ENCODE assay signal across 27 mouse cellular contexts in the genomic region with DNA sequence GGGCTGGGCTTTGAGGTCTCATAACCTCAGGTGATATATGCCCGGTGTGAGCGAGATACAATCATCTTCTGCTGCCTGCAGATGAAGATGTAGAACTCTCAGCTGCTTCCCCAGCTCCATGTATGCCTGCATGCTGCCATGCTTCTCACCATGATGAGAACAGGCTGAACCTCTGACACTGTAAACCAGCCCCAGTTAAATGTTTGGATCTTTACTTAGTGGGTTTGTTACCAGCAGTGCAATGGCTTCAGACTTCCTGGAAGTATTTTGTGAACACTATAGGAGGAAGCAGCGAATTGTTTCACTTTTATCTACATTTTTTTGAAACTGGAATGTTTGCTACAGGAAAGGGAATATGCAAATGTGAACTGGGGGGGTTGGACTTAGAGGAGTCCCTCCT. TPM values are rescaled to one million over a fixed set of nuclear protein-coding genes. Genes with fewer than 3 reads are reported as not detected.
"Had no signal": no experiment of that assay in that cellular context is flagged by ENCODE, and none has a peak within 500 bp of the region (broad histone marks: within the 10 kb centered on the region; RNA-seq: fewer than 3 reads in every experiment).

No protein-coding gene starts in this region.

- H3K4me1 ChIP-seq: hindbrain, embryonic 10.5 days; hindbrain, embryonic 12.5 days; limb, embryonic 13.5 days; limb, embryonic 15.5 days; liver, embryonic 12.5 days had no signal

- H3K27ac ChIP-seq: gastrocnemius, adult 2 months; heart, adult 2 months; heart, embryonic 13.5 days; heart, embryonic 15.5 days; hindbrain, embryonic 10.5 days; hindbrain, embryonic 12.5 days; hindbrain, embryonic 14.5 days; limb, embryonic 13.5 days; limb, embryonic 15.5 days; liver, embryonic 12.5 days; liver, embryonic 14.5 days had no signal

- H3K4me2 ChIP-seq: heart, embryonic 11.5 days; heart, embryonic 13.5 days; heart, embryonic 15.5 days; hindbrain, embryonic 12.5 days; hindbrain, embryonic 14.5 days; limb, embryonic 13.5 days; limb, embryonic 15.5 days; liver, embryonic 12.5 days had no signal

- H3K4me3 ChIP-seq: gastrocnemius, adult 2 months; heart, adult 2 months; heart, embryonic 13.5 days; heart, embryonic 15.5 days; hindbrain, embryonic 10.5 days; hindbrain, embryonic 12.5 days; layer of hippocampus, adult 2 months; limb, embryonic 13.5 days; limb, embryonic 15.5 days; liver, embryonic 12.5 days had no signal

- ATAC-seq: hindbrain, embryonic 16.5 days; intestine, postnatal 0 days; liver, embryonic 12.5 days had no signal

- H3K27me3 ChIP-seq: heart, embryonic 13.5 days; heart, embryonic 15.5 days; hindbrain, embryonic 12.5 days; limb, embryonic 13.5 days; limb, embryonic 15.5 days; liver, embryonic 12.5 days had no signal

- H3K9me3 ChIP-seq: heart, embryonic 15.5 days; limb, embryonic 15.5 days; liver, embryonic 12.5 days had no signal

- DNase-seq: gastrocnemius, adult 2 months; gastrocnemius, postnatal 10 days; gastrocnemius, postnatal 25 days; heart, adult 2 months; heart, postnatal 14 days; heart, postnatal 4 days; kidney, adult 18-20 months; kidney, adult 8-10 months; kidney, postnatal 10 days; kidney, postnatal 25 days; kidney, postnatal 4 days; layer of hippocampus, postnatal 36 days; left cerebral cortex, postnatal 4 days had no signal

- H3K9ac ChIP-seq: heart, embryonic 13.5 days; heart, embryonic 15.5 days; hindbrain, embryonic 12.5 days; hindbrain, embryonic 14.5 days; limb, embryonic 13.5 days; limb, embryonic 15.5 days; liver, embryonic 12.5 days; liver, embryonic 14.5 days had no signal

- H3K36me3 ChIP-seq: heart, embryonic 13.5 days; heart, embryonic 15.5 days; hindbrain, embryonic 10.5 days; hindbrain, embryonic 12.5 days; limb, embryonic 13.5 days; limb, embryonic 15.5 days; liver, embryonic 12.5 days had no signal

RNA-seq across cellular contexts. Expression of a gene that starts 48.9 kb away (rescaled TPM):
- total RNA-seq: granulocyte monocyte progenitor cell, adult 5-6 weeks had no signal
